ENCODE assay signal across 20 mouse cellular contexts in the genomic region with DNA sequence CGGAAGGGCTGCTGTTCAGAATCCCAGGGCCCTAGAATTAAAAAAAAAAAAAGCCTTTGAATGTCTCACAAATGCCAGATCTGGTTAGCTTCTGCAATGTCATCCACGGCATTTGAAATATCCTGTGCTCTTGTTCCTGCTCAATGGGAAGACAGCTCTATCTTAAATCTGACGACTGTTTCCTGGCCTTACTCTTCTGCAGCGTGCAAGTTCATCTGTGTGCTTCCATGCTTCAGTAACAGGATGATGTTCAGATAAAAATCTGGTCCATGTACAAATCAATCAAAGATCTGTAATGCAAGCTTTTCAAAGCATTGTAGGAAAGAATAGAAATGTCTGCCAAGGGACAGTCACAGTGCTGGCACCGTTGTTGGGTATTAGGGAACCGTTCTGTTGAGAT.
DNase-seq lines count a peak whose midpoint lies in the region; ATAC-seq and TF ChIP-seq lines count a peak whose summit lies in the region.
"Had no signal": no experiment of that assay in that cellular context is flagged by ENCODE, and none has a peak within 500 bp of the region (broad histone marks: within the 10 kb centered on the region; RNA-seq: fewer than 3 reads in every experiment).

No protein-coding gene starts in this region.

- no peak for TF ChIP-seq EP300 in lung, postnatal 0 days (IDR thresholded peaks at IDR 0.05)

- H3K36me3 ChIP-seq in hindbrain, postnatal 0 days (ENCODE audit: insufficient read depth, low read length) = no peaks in the 10 kb centered on the region
- no peaks in the 10 kb centered on the region for H3K36me3 ChIP-seq in hindbrain, embryonic 16.5 days (ENCODE audit: control insufficient read depth, insufficient read depth, low read length)
- no peaks in the 10 kb centered on the region for H3K36me3 ChIP-seq in lung, postnatal 0 days (ENCODE audit: insufficient read depth, low read length)
- H3K36me3 ChIP-seq: limb, embryonic 13.5 days; liver, embryonic 13.5 days; lung, embryonic 15.5 days; neural tube, embryonic 13.5 days had no signal

- no peaks in the 10 kb centered on the region for H3K27me3 ChIP-seq in hindbrain, postnatal 0 days (ENCODE audit: insufficient read depth, low read length)
- H3K27me3 ChIP-seq in hindbrain, embryonic 16.5 days (replicated peaks; ENCODE audit: control insufficient read depth, insufficient read depth, low read length) = no peaks in the 10 kb centered on the region
- no peaks in the 10 kb centered on the region for H3K27me3 ChIP-seq in lung, postnatal 0 days (replicated peaks; ENCODE audit: insufficient read depth, low read length)
- H3K27me3 ChIP-seq: limb, embryonic 13.5 days; liver, embryonic 13.5 days; lung, embryonic 15.5 days; neural tube, embryonic 13.5 days had no signal

- no peak overlapping the region for H3K4me2 ChIP-seq in hindbrain, postnatal 0 days (ENCODE audit: low read depth, low read length)
- H3K4me2 ChIP-seq in hindbrain, embryonic 16.5 days (ENCODE audit: low read length) = no peak overlapping the region
- no peak overlapping the region for H3K4me2 ChIP-seq in lung, postnatal 0 days (replicated peaks; ENCODE audit: low read depth, low read length)
- H3K4me2 ChIP-seq: limb, embryonic 13.5 days; liver, embryonic 13.5 days; lung, embryonic 15.5 days; neural tube, embryonic 13.5 days had no signal

- no peaks in the 10 kb centered on the region for H3K9me3 ChIP-seq in hindbrain, postnatal 0 days (ENCODE audit: low read length)
- H3K9me3 ChIP-seq in hindbrain, embryonic 16.5 days (ENCODE audit: control insufficient read depth, low read length) = no peaks in the 10 kb centered on the region
- no peaks in the 10 kb centered on the region for H3K9me3 ChIP-seq in lung, postnatal 0 days (ENCODE audit: low read length)
- H3K9me3 ChIP-seq: limb, embryonic 13.5 days; liver, embryonic 13.5 days; lung, embryonic 15.5 days; megakaryocyte, embryonic 14.5 days; neural tube, embryonic 13.5 days had no signal

- WGBS in hindbrain, postnatal 0 days = 39% methylated on average over 6 of the region's 6 CpGs
- WGBS in hindbrain, embryonic 16.5 days = 47% methylated on average over 6 of the region's 6 CpGs
- WGBS in lung, postnatal 0 days = 50% methylated on average over 6 of the region's 6 CpGs

- no peak for ATAC-seq in hindbrain, postnatal 0 days
- no peak for ATAC-seq in hindbrain, embryonic 16.5 days
- ATAC-seq in lung, postnatal 0 days = no peak
- ATAC-seq: activated CD4-positive, CD25-positive, alpha-beta regulatory T cell, adult 4 months; forebrain, embryonic 14.5 days had no signal

- H3K4me1 ChIP-seq in hindbrain, postnatal 0 days (ENCODE audit: insufficient read depth, low read length) = peaks cover 3% of the 10 kb centered on the region; the same call in 1 of the 2 replicates
- H3K4me1 ChIP-seq in hindbrain, embryonic 16.5 days (ENCODE audit: control insufficient read depth, insufficient read depth, low read depth, low read length) = no peaks in the 10 kb centered on the region
- H3K4me1 ChIP-seq in lung, postnatal 0 days (ENCODE audit: insufficient read depth, low read depth, low read length) = no peaks in the 10 kb centered on the region
- H3K4me1 ChIP-seq: limb, embryonic 13.5 days; liver, embryonic 13.5 days; lung, embryonic 15.5 days had no signal

- peak; percentile 40 to 42 for DNase-seq in cerebellum, postnatal 10 days
- DNase-seq in cerebellum, adult 11 months = no peak
- peak; percentile 24 for DNase-seq in hindbrain, postnatal 0 days (ENCODE audit: low spot score)
- DNase-seq in lung, postnatal 36 days = peak; percentile 22
- no peak for DNase-seq in lung, postnatal 0 days (ENCODE audit: low spot score)
- peak; percentile 29 for DNase-seq in brain, embryonic 14.5 days (ENCODE audit: low read depth)
- no peak for DNase-seq in layer of hippocampus, adult 18-20 months (ENCODE audit: low spot score in 2 of 2)
- DNase-seq: adrenal gland, postnatal 14 days; gastrocnemius, postnatal 14 days; kidney, adult 11 months; kidney, postnatal 10 days; liver, embryonic 13.5 days; thymus, postnatal 36 days had no signal

- 0 out of 2 replicates have a peak overlapping the region, but pooled peaks have one; percentile 32 for H3K27ac ChIP-seq in hindbrain, postnatal 0 days
- H3K27ac ChIP-seq in hindbrain, embryonic 16.5 days (ENCODE audit: low read depth, low read length) = no peak overlapping the region
- H3K27ac ChIP-seq in lung, postnatal 0 days (ENCODE audit: low read length) = no peak overlapping the region
- H3K27ac ChIP-seq: limb, embryonic 13.5 days; liver, embryonic 13.5 days; lung, embryonic 15.5 days; neural tube, embryonic 13.5 days had no signal

- TF ChIP-seq POLR2A in brain, embryonic 14.5 days (IDR thresholded peaks at IDR 0.05; ENCODE audit: borderline replicate concordance, extremely low read depth, insufficient read depth, insufficient read length, poor library complexity, severe bottlenecking) = no peak

- no peak overlapping the region for H3K9ac ChIP-seq in hindbrain, postnatal 0 days (replicated peaks; ENCODE audit: low read length)
- H3K9ac ChIP-seq in hindbrain, embryonic 16.5 days (ENCODE audit: low read depth, low read length) = no peak overlapping the region
- no peak overlapping the region for H3K9ac ChIP-seq in lung, postnatal 0 days (replicated peaks; ENCODE audit: low read depth)
- H3K9ac ChIP-seq: limb, embryonic 13.5 days; liver, embryonic 13.5 days; lung, embryonic 15.5 days; neural tube, embryonic 13.5 days had no signal

- H3K4me3 ChIP-seq in hindbrain, postnatal 0 days (ENCODE audit: low read length) = no peak overlapping the region
- no peak overlapping the region for H3K4me3 ChIP-seq in hindbrain, embryonic 16.5 days (ENCODE audit: low read length)
- H3K4me3 ChIP-seq in lung, postnatal 0 days (ENCODE audit: low read depth, low read length) = no peak overlapping the region
- H3K4me3 ChIP-seq: limb, embryonic 13.5 days; liver, embryonic 13.5 days; lung, embryonic 15.5 days; megakaryocyte, embryonic 14.5 days; neural tube, embryonic 13.5 days had no signal

- TF ChIP-seq CTCF in hindbrain, postnatal 0 days (IDR thresholded peaks at IDR 0.05; ENCODE audit: low read depth) = no peak
- no peak for TF ChIP-seq CTCF in lung, postnatal 0 days (IDR thresholded peaks at IDR 0.05)
- no peak for TF ChIP-seq CTCF in brain, embryonic 14.5 days (IDR thresholded peaks at IDR 0.05; ENCODE audit: borderline replicate concordance, extremely low read depth, insufficient read depth, insufficient read length)

Comparison
In these comparisons a context has a peak if more than half of its experiments do, and no peak if none do; other contexts are left out.
1. DNase-seq: peak in cerebellum, postnatal 10 days (2 of 2), hindbrain, postnatal 0 days (single experiment), lung, postnatal 36 days (single experiment) and brain, embryonic 14.5 days (single experiment); none in cerebellum, adult 11 months (single experiment), lung, postnatal 0 days (single experiment) and layer of hippocampus, adult 18-20 months (0 of 2).